Mouse (Mus musculus) megakaryocyte-erythroid progenitor cell, adult 5-6 weeks (primary cell): Measurements from ENCODE around the gene Astn2. TPM values are rescaled to one million over a fixed set of nuclear protein-coding genes. Genes with fewer than 3 reads are reported as not detected.

ENCODE experiments used
- ATAC-seq: replicated peaks from 2 replicates; pipeline ENCODE4 v1.8.0; 2016; ENCODE audit warnings: mild to moderate bottlenecking, inconsistent platforms; ENCODE audit not compliant: severe bottlenecking, poor library complexity, low FRiP score, low TSS enrichment
- total RNA-seq, 2 experiments: library from RNA; stranded (forward) in 1 of 2; stranded (reverse) in 1 of 2; fragments of 200-1000, 215-1000 nt in 1 of 2; fragments of >200 nt in 1 of 2; fragmentation: Nextera tagmentation in 1 of 2; gene quantifications; 2 replicates each; pipeline ENCODE4 v1.2.3; 2014 to 2017

Astn2 gene
- total RNA-seq, 2 experiments from 2014 or later, result not detected

- ATAC-seq, result no peak
These were observed 766.2 kb downstream of the Astn2 start for GRCm38 (mm10) chr4:65638231-65638630.

DNA sequence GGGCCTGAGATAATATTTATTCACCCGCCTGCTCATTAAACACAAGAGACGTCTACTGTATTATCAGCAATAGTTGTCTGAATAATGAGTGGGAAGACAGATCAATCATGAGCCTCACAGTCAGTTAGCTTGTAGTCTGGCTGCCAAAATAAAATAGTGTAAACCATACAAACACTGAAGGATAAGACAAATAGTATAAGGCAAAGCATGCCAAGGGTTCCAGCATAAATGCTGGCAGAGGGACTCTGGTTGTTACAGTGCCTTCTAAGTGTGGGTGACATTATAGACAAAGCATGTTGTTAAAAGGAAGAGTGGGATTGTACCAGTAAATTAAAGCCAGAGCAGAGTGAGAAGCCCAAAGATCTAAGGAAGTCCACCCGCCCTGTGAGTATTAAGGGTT, 784.3 kb downstream of the Astn2 start:
- no peak for ATAC-seq

- no peak for ATAC-seq
These were observed 791.3 kb downstream of the Astn2 start for GRCm38 (mm10) chr4:65613135-65613534.

DNA sequence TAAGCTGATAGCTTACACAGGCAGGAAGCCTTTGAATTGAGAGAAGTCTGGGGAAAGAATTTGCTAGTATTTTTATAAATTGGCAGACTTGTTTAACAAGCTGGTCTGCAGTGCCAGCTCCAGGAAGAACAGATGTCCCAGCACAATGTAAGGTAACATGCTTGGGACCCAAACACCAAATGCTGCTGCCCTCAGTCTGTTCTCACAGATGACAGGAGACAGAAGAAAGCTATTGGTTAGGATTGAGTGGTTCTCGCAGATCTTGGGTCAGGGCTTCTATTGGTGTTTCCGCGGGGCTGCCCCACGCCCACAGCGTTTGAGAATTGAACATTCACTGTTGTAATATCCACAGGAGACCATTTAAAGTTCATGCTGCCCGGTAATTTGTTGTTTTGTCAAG, 793.5 kb downstream of the Astn2 start:
- ATAC-seq, result no peak

DNA sequence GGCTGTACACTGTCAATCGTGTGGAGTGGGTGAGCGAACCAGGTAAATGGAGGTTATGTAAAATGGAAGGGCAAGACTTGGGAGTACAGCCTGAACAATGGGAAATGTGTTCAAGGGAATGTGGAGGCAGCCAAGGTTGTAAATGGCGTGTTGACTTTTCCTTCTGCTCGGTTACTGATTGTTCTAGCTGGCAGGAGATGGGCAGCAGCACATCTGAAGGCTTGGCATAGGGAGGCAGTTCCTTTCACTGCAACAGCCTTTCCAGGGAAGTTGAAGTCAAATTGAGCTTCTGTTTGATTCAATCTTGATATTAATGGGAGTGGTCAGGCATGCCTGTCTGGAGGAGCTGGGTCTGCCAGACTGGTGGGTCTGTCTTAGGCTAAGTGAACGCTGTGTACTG, 794.1 kb downstream of the Astn2 start:
- ATAC-seq, result no peak

DNA sequence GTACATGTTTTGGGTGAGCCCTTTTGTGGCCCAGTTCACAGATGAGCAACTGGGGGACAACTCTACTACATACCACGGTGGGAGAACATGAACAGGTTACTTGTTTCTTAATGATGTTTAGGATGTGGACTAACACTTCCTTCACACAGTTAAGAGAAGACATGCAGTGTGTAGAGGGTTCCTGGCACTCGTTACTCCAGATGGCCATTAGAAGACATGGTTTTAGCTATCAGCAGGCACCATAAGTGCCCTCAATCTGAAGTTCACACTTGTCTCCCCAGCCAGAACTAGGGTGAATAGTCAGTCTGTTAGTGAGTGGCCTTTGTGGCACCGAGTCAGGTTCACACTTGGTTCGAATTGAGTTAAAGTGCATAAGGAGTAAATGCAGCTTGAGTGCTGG, 796.3 kb downstream of the Astn2 start:
- no peak for ATAC-seq

GRCm38 (mm10) chr4:65607184-65607631, 797.2 kb downstream of the Astn2 start:
- ATAC-seq, result peak; percentile 51

DNA sequence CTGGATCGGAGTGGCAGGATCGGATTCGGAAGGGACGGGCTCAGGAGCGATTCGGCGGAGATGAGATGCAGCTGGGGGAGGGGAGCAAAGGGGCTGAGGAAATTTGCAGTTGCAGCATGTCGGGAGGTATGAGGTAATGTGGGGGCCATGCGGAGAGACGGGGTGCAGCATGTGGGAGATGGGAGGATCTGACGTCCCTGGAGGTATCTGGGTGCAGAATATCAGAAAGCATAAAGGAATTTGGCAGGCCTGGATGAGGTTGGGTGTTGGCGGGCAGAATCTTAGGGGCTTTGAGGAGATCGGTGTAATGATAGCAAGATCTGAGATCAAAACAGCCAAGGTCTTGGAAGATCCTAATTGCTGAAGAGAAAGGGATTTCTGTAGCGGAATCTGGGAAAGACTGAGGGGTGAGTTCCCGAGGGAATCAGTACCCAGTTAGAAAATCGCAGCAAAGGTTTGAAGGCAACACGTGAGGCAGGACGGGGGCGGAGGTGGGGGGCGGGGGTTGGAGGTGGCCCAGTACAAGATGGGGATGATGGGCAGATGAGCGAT, 799.2 kb downstream of the Astn2 start:
- peak; percentile 54 for ATAC-seq

DNA sequence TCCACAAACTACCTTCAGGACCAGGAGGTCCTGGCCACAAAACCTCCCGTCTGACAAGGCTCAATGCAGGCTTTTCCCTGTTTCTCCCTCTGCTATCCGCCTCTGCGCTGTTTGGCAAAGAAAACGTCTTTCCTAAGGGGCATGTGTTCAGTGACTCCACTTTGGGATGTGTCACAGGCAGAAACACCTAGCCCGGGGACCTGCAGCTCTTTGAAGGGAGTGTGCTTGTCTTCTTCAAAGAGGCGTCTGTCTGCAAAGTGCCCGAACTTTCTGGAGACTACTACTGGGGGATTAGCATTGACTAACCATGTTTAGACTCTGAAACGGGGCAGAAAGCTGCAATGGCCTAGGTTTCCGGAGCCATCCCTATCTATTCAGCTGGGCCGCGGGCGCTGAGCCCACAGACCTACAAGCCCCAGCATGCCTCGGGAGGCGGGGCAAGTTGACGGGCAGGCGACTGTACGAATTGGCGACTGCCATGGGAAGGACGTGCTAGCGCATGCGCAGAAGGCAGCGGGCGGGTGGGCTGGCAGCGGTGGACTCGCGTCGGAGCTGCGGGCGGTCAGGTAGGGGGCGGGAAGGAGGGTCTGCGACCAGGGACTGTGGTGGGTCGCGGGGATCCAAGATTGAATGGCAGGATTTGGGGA, 799.8 kb downstream of the Astn2 start, which contains the start of gene Trim32:
Gene Trim32 (plus strand): TSS at position 483 of the 647 bp plus-strand sequence.
- peak; percentile 98 for ATAC-seq

GRCm38 (mm10) chr4:65594601-65595369, 809.6 kb downstream of the Astn2 start:
- no peak for ATAC-seq

- 0 out of 2 replicates have a peak, but pooled peaks have one; percentile 65 for ATAC-seq
These were observed 814.6 kb downstream of the Astn2 start for GRCm38 (mm10) chr4:65589780-65590179.

GRCm38 (mm10) chr4:65586947-65587346, 817.5 kb downstream of the Astn2 start:
- no peak for ATAC-seq

GRCm38 (mm10) chr4:65580254-65580653, 824.2 kb downstream of the Astn2 start:
- no peak for ATAC-seq

DNA sequence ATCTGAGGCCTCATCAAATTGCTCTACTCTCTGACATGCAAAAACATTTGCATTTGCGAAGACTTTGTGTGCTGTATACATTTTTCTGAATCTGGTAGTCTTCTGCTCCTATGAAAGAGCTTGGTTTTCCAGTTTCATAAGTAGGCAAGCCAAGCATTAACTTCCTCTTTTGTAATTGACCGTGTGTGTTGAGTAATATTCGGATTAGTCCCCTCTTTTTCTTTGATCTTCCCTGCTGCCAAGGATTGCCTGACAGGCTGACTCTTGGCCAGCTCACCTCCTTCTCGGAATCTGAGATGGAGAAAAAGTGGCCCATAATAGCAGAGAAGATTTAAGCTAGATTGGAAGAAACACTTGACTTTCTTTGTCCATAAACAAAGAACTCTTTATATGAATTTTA, 838.9 kb downstream of the Astn2 start:
- no peak for ATAC-seq

- no peak for ATAC-seq
These were observed 855.9 kb downstream of the Astn2 start for GRCm38 (mm10) chr4:65548561-65548960.

DNA sequence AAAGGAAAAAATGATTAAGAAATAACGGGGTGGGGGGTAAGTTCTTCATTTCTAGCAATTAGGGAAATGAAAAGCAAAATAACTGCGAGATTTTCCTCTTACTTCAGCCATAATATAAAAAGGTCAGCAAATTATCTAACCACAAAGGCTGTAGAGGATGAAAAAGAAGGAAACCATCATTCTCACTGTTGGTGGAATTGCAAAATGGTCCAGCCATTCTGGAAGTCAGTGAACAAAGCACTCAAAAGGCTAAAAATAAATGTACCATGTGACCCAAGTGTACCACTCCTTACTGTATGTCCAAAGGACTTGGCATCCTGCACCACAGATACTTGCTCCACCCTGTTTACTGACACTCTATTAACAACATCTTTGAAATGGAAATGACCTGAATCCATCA, 858.8 kb downstream of the Astn2 start:
- ATAC-seq, result no peak

- no peak for ATAC-seq
These were observed 872.2 kb downstream of the Astn2 start for GRCm38 (mm10) chr4:65532071-65532736.

DNA sequence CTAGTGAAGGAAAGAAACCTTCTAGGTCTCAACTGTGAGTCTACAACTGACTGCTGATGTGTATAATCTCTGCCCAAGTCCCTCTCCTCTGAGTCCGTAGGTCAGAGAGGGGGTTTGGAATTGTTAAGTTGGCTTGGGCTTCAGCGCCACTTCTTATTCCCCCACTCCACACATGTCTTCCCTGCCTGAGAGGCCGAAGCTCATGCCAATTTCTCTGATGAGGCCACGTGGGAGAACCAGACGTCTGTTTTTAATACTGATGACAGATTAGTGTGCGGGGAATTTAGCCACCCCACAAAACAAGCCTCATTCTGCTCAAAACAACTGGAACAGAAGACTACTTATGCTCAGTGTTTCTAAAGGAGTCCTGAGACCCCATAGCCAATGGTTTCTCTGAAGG, 872.8 kb downstream of the Astn2 start:
- no peak for ATAC-seq

DNA sequence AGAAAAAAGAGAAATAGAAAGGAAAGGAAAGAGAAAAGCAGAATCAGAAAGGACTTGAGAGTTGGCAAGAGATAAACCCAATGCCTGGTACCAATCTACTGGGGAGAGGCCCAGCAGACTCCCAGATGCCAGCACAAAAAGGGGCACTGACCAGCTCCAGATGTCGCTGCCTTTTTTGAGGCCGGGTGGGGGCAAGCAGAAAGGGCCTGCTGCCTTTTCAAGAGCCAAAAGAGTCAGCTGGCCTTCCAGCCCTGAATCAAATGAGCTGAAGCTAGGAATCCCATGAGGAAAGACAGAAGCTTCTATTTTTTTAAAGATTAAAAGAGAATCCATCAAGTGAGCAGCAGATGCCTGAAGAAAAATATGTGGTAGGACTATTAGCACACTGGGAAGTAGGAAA, 873.5 kb downstream of the Astn2 start:
- ATAC-seq, result no peak

DNA sequence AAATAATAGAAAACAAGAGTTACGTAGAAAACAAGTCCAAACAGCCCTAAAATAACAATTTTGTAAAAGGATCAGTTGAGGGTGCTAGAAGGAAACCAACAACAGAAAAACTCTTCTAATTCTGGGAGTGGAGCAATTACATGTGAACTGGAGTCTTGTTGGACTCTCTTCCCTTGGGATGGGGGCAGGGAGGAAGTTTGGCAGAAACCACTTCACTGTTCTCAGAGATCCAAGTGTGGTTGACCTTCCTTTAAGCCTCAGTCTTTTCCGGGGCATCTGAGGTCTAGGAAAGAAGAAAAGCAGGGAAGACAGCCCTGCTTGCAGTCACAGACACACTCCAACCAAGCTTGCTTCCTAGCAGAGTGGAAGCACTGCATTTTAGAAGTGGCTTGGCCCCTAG, 896.3 kb downstream of the Astn2 start:
- ATAC-seq, result no peak
